Mouse (Mus musculus): ENCODE data around the gene 2900026A02Rik. TPM values are rescaled to one million over a fixed set of nuclear protein-coding genes. Genes with fewer than 3 reads are reported as not detected.
"Not testable (repeated sequence)": the region's sequence is repeated elsewhere in the genome, so short reads cannot be mapped to it uniquely, and the experiment has no call there.

2900026A02Rik gene
- total and polyA plus RNA-seq, 3 experiments: 18.0 to 21.4 (median 19.2) TPM

DNA sequence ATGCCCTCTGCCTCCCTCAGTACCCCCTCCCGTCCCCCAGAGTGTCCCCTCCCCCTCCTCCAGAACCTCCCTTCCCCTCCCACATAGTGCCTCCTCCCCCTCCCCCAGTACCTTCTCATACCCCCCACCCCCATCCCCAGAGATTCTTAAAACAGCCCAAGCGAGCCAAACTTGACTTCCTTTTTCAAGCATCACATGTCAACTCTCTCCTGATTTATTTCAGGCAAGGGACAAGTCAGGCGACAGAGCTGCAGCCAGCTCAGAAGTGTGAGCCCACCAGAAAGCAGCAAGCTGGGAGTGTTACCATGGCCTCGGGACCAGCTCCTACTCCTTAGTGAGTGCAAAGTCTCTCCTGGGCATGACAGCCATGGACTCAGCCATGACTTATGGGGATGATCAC, 109.7 kb downstream of the 2900026A02Rik start:
- Histone ChIP-seq H3K27me3 (ENCODE audit: control insufficient read depth, insufficient read depth, low read length) (no peaks in the 10 kb centered on the region), H3K27ac (no peak overlapping the region), H3K4me1 (ENCODE audit: control insufficient read depth, insufficient read depth, low read length) (peaks cover 26% of the 10 kb centered on the region), H3K4me3 (no peak overlapping the region), H3K36me3 (ENCODE audit: control insufficient read depth, insufficient read depth, low read length) (no peaks in the 10 kb centered on the region), H3K79me2 (replicated peaks; ENCODE audit: control insufficient read depth, insufficient read depth, low read length) (peaks cover 11% of the 10 kb centered on the region), H3K9ac (ENCODE audit: low read depth, low read length) (no peak overlapping the region)
- WGBS: 12% methylated on average over 4 of the region's 4 CpGs
- TF ChIP-seq CTCF (IDR thresholded peaks at IDR 0.05) (no peak), POLR2A (IDR thresholded peaks at IDR 0.05; ENCODE audit: insufficient read depth, low read depth, low read length) (no peak), EP300 (IDR thresholded peaks at IDR 0.05; ENCODE audit: insufficient read depth, low read depth, low read length) (no peak)
- no peak for DNase-seq
- intact Hi-C loops (cut with DNase I): no loop called here

DNA sequence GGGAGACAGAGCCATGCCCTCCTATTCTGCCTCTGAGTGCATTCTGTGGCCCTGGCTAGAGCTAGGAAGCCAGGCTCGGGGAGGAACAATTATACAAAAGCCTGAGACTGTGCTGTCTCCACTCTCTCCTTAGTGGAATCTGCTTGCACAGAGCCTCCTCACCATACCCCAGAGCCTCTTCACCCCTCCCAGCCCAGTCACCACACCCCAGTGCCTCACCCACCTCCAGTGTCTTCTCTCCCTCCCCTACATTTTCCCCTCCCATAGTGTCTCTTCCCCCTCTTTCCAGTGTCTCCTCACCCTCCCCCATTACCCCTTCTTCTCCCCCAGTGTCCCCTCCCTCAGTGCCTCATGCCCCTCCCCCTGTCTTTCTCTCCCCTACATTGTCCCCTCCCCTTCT, 110.1 kb downstream of the 2900026A02Rik start:
- intact Hi-C loops (cut with DNase I): no loop called here
- peaks cover 26% of the 10 kb centered on the region for H3K4me1 ChIP-seq (ENCODE audit: control insufficient read depth, insufficient read depth, low read length)
- no peaks in the 10 kb centered on the region for H3K36me3 ChIP-seq (ENCODE audit: control insufficient read depth, insufficient read depth, low read length)
- 26% methylated on average over 1 of the region's 1 CpGs for WGBS
- no peak for TF ChIP-seq CTCF (IDR thresholded peaks at IDR 0.05)
- TF ChIP-seq EP300 (IDR thresholded peaks at IDR 0.05; ENCODE audit: insufficient read depth, low read depth, low read length): no peak
- TF ChIP-seq POLR2A (IDR thresholded peaks at IDR 0.05; ENCODE audit: insufficient read depth, low read depth, low read length): no peak
- peaks cover 11% of the 10 kb centered on the region for H3K79me2 ChIP-seq (replicated peaks; ENCODE audit: control insufficient read depth, insufficient read depth, low read length)
- H3K27ac ChIP-seq: no peak overlapping the region
- no peaks in the 10 kb centered on the region for H3K27me3 ChIP-seq (ENCODE audit: control insufficient read depth, insufficient read depth, low read length)
- DNase-seq: no peak
- H3K9ac ChIP-seq (ENCODE audit: low read depth, low read length): no peak overlapping the region
- no peak overlapping the region for H3K4me3 ChIP-seq

DNA sequence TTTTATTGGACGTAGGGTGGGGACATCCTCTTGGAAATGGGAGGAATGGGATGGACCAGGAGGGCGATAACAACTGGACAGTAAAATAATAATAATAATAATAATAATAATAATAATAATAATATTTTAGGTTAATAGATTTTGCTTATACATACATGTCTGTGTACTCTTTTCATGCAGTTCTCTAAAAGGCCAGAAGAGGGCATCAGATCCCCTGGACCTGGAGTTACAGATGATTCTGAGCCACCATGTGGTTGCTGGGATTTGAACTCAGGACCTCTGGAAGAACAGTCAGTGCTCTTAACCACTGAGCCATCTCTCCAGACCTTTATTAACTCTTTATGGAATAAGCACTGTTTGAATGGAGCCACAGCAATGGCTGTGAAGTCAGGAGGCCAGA, 111.4 kb downstream of the 2900026A02Rik start:
- H3K36me3 ChIP-seq (ENCODE audit: control insufficient read depth, insufficient read depth, low read length); DNase-seq; H3K9ac ChIP-seq (ENCODE audit: low read depth, low read length); H3K27me3 ChIP-seq (ENCODE audit: control insufficient read depth, insufficient read depth, low read length); H3K27ac ChIP-seq; H3K4me3 ChIP-seq: not testable (repeated sequence)
- 88% methylated on average over 2 of the region's 2 CpGs for WGBS
- intact Hi-C loops (cut with DNase I): loop anchor here (2.0 kb wide), 2 partner anchors 29 to 45 kb away; no protein-coding TSS in a partner anchor
- peaks cover 11% of the 10 kb centered on the region for H3K79me2 ChIP-seq (replicated peaks; ENCODE audit: control insufficient read depth, insufficient read depth, low read length)
- H3K4me1 ChIP-seq (ENCODE audit: control insufficient read depth, insufficient read depth, low read length): peaks cover 25% of the 10 kb centered on the region
- TF ChIP-seq CTCF (IDR thresholded peaks at IDR 0.05): peak; percentile 87

DNA sequence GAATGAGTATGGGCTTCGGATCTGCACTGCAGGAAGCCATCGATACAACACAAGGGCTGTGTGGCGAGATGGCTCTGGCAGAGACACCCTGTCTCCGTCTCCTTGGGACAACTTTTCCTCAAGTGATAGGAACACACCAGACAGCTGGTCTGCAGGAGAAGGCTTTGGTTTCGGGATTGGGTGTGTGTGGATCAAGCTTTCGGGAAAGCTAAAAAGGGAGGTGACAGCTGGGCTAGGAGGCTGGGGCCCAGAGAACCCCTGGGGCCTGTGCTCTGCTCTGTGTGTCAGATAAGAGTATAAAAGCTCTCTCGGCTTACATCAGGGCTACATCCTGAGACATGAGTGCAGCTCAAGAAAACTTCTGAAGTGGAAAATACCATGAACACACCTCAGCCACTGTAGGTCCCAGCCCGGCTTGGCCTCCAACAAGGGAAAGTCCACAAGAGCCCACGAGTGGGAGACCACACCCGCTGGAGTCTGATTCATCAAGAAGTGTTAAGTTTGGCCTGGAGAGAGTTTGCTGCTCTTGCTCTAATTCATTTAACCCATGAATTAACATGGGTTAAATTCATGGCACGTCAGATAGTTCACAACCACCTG, 112.8 kb downstream of the 2900026A02Rik start:
- Histone ChIP-seq H3K36me3 (ENCODE audit: control insufficient read depth, insufficient read depth, low read length) (no peaks in the 10 kb centered on the region), H3K79me2 (replicated peaks; ENCODE audit: control insufficient read depth, insufficient read depth, low read length) (peaks cover 6% of the 10 kb centered on the region), H3K27me3 (ENCODE audit: control insufficient read depth, insufficient read depth, low read length) (no peaks in the 10 kb centered on the region), H3K4me1 (ENCODE audit: control insufficient read depth, insufficient read depth, low read length) (peaks cover 18% of the 10 kb centered on the region), H3K27ac (no peak overlapping the region), H3K9ac (ENCODE audit: low read depth, low read length) (no peak overlapping the region), H3K4me3 (no peak overlapping the region)
- TF ChIP-seq CTCF (IDR thresholded peaks at IDR 0.05) (no peak), EP300 (IDR thresholded peaks at IDR 0.05; ENCODE audit: insufficient read depth, low read depth, low read length) (no peak), POLR2A (IDR thresholded peaks at IDR 0.05; ENCODE audit: insufficient read depth, low read depth, low read length) (no peak)
- 49% methylated on average over 11 of the region's 11 CpGs for WGBS
- intact Hi-C loops (cut with DNase I): loop anchor here (2.0 kb wide), 2 partner anchors 31 to 47 kb away; no protein-coding TSS in a partner anchor
- no peak for DNase-seq

DNA sequence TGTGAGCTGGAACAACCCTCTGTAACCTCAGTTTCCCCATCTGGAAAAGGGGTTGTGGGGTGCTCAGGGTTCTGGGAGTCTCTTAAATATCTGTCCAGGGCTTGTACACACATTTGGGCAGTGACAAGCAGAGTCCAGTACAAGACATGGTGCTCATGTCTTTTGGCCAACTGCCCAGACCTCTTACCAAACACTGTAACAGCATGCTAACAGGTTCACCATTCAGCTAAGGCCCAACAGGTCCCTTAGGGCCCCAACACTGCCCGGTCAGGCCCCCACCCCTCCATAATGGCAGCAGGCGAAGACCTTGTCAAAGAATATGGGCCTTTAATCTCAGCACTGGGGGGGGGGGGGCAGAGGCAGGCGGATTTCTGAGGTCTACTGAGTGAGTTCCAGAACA, 113.3 kb downstream of the 2900026A02Rik start:
- no peak for DNase-seq
- Histone ChIP-seq H3K9ac (ENCODE audit: low read depth, low read length) (no peak overlapping the region), H3K4me1 (ENCODE audit: control insufficient read depth, insufficient read depth, low read length) (peaks cover 17% of the 10 kb centered on the region), H3K79me2 (replicated peaks; ENCODE audit: control insufficient read depth, insufficient read depth, low read length) (peaks cover 5% of the 10 kb centered on the region), H3K27me3 (ENCODE audit: control insufficient read depth, insufficient read depth, low read length) (no peaks in the 10 kb centered on the region), H3K4me3 (no peak overlapping the region), H3K27ac (no peak overlapping the region), H3K36me3 (ENCODE audit: control insufficient read depth, insufficient read depth, low read length) (no peaks in the 10 kb centered on the region)
- 45% methylated on average over 2 of the region's 3 CpGs for WGBS
- TF ChIP-seq EP300 (IDR thresholded peaks at IDR 0.05; ENCODE audit: insufficient read depth, low read depth, low read length) (no peak), CTCF (IDR thresholded peaks at IDR 0.05) (no peak), POLR2A (IDR thresholded peaks at IDR 0.05; ENCODE audit: insufficient read depth, low read depth, low read length) (no peak)
- intact Hi-C loops (cut with DNase I): loop anchor here (2.0 kb wide), 2 partner anchors 31 to 47 kb away; no protein-coding TSS in a partner anchor

GRCm38 (mm10) chr5:113106594-113106993, 114.4 kb downstream of the 2900026A02Rik start:
- no peak for TF ChIP-seq EP300 (IDR thresholded peaks at IDR 0.05; ENCODE audit: insufficient read depth, low read depth, low read length)
- Histone ChIP-seq H3K27ac (no peak overlapping the region), H3K36me3 (ENCODE audit: control insufficient read depth, insufficient read depth, low read length) (no peaks in the 10 kb centered on the region), H3K4me3 (no peak overlapping the region), H3K79me2 (replicated peaks; ENCODE audit: control insufficient read depth, insufficient read depth, low read length) (peaks cover 5% of the 10 kb centered on the region), H3K4me1 (ENCODE audit: control insufficient read depth, insufficient read depth, low read length) (peaks cover 14% of the 10 kb centered on the region), H3K27me3 (ENCODE audit: control insufficient read depth, insufficient read depth, low read length) (no peaks in the 10 kb centered on the region), H3K9ac (ENCODE audit: low read depth, low read length) (no peak overlapping the region)
- intact Hi-C loops (cut with DNase I): no loop called here
- 52% methylated on average over 7 of the region's 7 CpGs for WGBS
- DNase-seq: no peak

All from heart, adult 2 months (tissue).